Mouse (Mus musculus) erythroid progenitor cell, adult 5-6 weeks (primary cell): ENCODE measurements around the gene Mcm6. TPM values are rescaled to one million over a fixed set of nuclear protein-coding genes. Genes with fewer than 3 reads are reported as not detected.

ENCODE experiments used
- ATAC-seq: replicated peaks from 2 replicates; pipeline ENCODE4 v1.8.0; 2016; ENCODE audit warnings: moderate number of reproducible peaks, mild to moderate bottlenecking, moderate TSS enrichment, inconsistent platforms; ENCODE audit not compliant: poor library complexity, low FRiP score, severe bottlenecking
- total RNA-seq, 2 experiments: library from RNA; stranded (forward) in 1 of 2; stranded (reverse) in 1 of 2; fragments of 150-400 nt in 1 of 2; fragments of 186-747, 209-891 nt in 1 of 2; gene quantifications; 2 replicates each; pipeline versions ENCODE4 v1.2.3 to v1.2.4; 2015 to 2017; ENCODE audit warnings: low replicate concordance in 2 of 2

Mcm6 gene
- 169 and 205 TPM in 2 replicates for total RNA-seq (2015; ENCODE audit: low replicate concordance)
- total RNA-seq (2017; ENCODE audit: low replicate concordance), result 222 and 247 TPM in 2 replicates

- peak; percentile 89 for ATAC-seq
These were observed at the start of gene Mcm6 for GRCm38 (mm10) chr1:128359554-128360376. Gene Mcm6, minus strand, starts transcription at chr1:128359664.

GRCm38 (mm10) chr1:128406846-128407245, 47.4 kb upstream of the Mcm6 start:
- ATAC-seq, result no peak

GRCm38 (mm10) chr1:128405675-128406074, 46.2 kb upstream of the Mcm6 start:
- ATAC-seq, result no peak

GRCm38 (mm10) chr1:128405041-128405481, 45.6 kb upstream of the Mcm6 start:
- no peak for ATAC-seq

GRCm38 (mm10) chr1:128400926-128401325, 41.5 kb upstream of the Mcm6 start:
- ATAC-seq, result no peak

GRCm38 (mm10) chr1:128399941-128400915, 40.8 kb upstream of the Mcm6 start:
- ATAC-seq, result no peak

- ATAC-seq, result no peak
These were observed 39.4 kb upstream of the Mcm6 start for GRCm38 (mm10) chr1:128398738-128399445.

- no peak for ATAC-seq
These were observed 35.2 kb upstream of the Mcm6 start for GRCm38 (mm10) chr1:128394657-128395056.

- ATAC-seq, result no peak
These were observed 32.9 kb upstream of the Mcm6 start for GRCm38 (mm10) chr1:128392382-128392781.

- ATAC-seq, result no peak
These were observed 27.0 kb upstream of the Mcm6 start for GRCm38 (mm10) chr1:128386487-128386886.

- ATAC-seq, result no peak
These were observed 17.4 kb upstream of the Mcm6 start for GRCm38 (mm10) chr1:128376841-128377240.

- no peak for ATAC-seq
These were observed 12.8 kb upstream of the Mcm6 start for GRCm38 (mm10) chr1:128372143-128372860.

GRCm38 (mm10) chr1:128368732-128369441, 9.4 kb upstream of the Mcm6 start:
- ATAC-seq, result peak; percentile 65

GRCm38 (mm10) chr1:128360601-128361000, 1.1 kb upstream of the Mcm6 start:
- ATAC-seq, result no peak

GRCm38 (mm10) chr1:128358916-128359553, 429 bp downstream of the Mcm6 start:
- no peak for ATAC-seq

GRCm38 (mm10) chr1:128358276-128358675, 1.2 kb downstream of the Mcm6 start:
- peak; percentile 15; the same call in 1 of the 2 replicates for ATAC-seq

- ATAC-seq, result peak; percentile 51
These were observed 2.0 kb downstream of the Mcm6 start for GRCm38 (mm10) chr1:128357452-128357851.

GRCm38 (mm10) chr1:128353092-128353491, 6.4 kb downstream of the Mcm6 start:
- ATAC-seq, result no peak
